Mouse (Mus musculus): ENCODE measurements around the gene Bicc1.

DNA sequence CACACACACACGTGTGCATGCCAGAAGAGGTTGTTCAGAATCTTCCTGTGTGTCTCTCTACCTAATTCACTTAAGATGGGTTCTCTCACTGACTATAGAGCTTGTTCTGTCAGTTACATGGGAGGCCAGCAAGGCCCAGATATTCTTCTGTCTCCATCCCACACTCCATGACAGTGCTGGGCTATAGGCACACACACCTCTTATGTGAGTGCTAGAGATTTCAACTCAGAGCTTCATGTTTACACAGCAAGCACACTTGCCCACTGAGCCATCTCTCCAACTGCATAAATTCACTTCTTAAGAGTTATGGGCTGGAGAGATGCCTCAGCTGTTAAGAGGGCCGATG is 20.7 kb downstream of the Bicc1 start:
- no peak for TF ChIP-seq POLR2A (IDR thresholded peaks at IDR 0.05; ENCODE audit: low read depth, low read length)
- no peak for TF ChIP-seq CTCF (conservative IDR thresholded peaks at IDR 0.05; ENCODE audit: insufficient read depth, insufficient read length, low read depth, low read length)
